Mouse (Mus musculus) lung, adult 2 months (tissue): ENCODE measurements around the gene Jaml.

ENCODE experiments used
- CTCF ChIP-seq: fragments of 200-500 bp; IDR thresholded peaks from 2 replicates; pipeline ENCODE4 v1.5.1; 2011; ENCODE audit warnings: mild to moderate bottlenecking, low read length, control low read depth; ENCODE audit not compliant: insufficient read depth
- POLR2A ChIP-seq: fragments of 200-500 bp; IDR thresholded peaks from 2 replicates; pipeline ENCODE4 v1.6.1; 2011; ENCODE audit warnings: low read depth, mild to moderate bottlenecking, control low read depth, low read length, borderline replicate concordance; ENCODE audit errors: extremely low read depth

- TF ChIP-seq POLR2A = no peak
- no peak for TF ChIP-seq CTCF
Observed at GRCm38 (mm10) chr9:45090811-45091210, 11.8 kb downstream of the Jaml start.
